Mouse (Mus musculus) stomach, embryonic 16.5 days (tissue): ENCODE results near the gene Zc3h14. TPM values are rescaled to one million over a fixed set of nuclear protein-coding genes. Genes with fewer than 3 reads are reported as not detected.

ENCODE experiments used
- ATAC-seq: fragments of 200-750 bp; cut with Nextera tagmentation; 2 replicates; pipeline ENCODE4 v1.8.0; 2017; ENCODE audit warnings: moderate number of reproducible peaks, moderate TSS enrichment; ENCODE audit not compliant: insufficient read depth, low FRiP score
- H3K27ac ChIP-seq: fragments of 300-500 bp; sonication (generic); 2 replicates; pipeline ENCODE4 v1.5.1; 2014; ENCODE audit warnings: low read length
- H3K27me3 ChIP-seq: fragments of 300-500 bp; sonication (generic); 2 replicates; pipeline ENCODE4 v1.6.1; 2014; ENCODE audit warnings: low read length, control low read depth, mixed read lengths; ENCODE audit not compliant: control insufficient read depth, insufficient read depth
- H3K36me3 ChIP-seq: fragments of 300-500 bp; sonication (generic); 2 replicates; pipeline ENCODE4 v1.6.1; 2014; ENCODE audit warnings: low read length; ENCODE audit not compliant: control insufficient read depth, insufficient read depth
- H3K4me1 ChIP-seq: fragments of 300-500 bp; sonication (generic); 2 replicates; pipeline ENCODE4 v1.6.1; 2014; ENCODE audit warnings: low read length, control low read depth, mixed read lengths; ENCODE audit not compliant: control insufficient read depth, insufficient read depth
- H3K4me2 ChIP-seq: fragments of 300-500 bp; sonication (generic); 2 replicates; pipeline ENCODE4 v1.6.1; 2014; ENCODE audit warnings: low read depth, low read length, mixed read lengths
- H3K4me3 ChIP-seq: fragments of 300-500 bp; sonication (generic); replicated peaks from 2 replicates; pipeline ENCODE4 v1.5.1; 2014; ENCODE audit warnings: mild to moderate bottlenecking, low read length
- H3K9ac ChIP-seq: fragments of 300-500 bp; sonication (generic); 2 replicates; pipeline ENCODE4 v1.6.1; 2014; ENCODE audit warnings: low read length
- H3K9me3 ChIP-seq: fragments of 300-500 bp; sonication (generic); replicated peaks from 2 replicates; pipeline ENCODE4 v1.6.1; 2016; ENCODE audit warnings: low read length, control low read depth; ENCODE audit not compliant: control insufficient read depth
- WGBS: fragments of 180-500 bp; shearing (Covaris S2); extraction: QIAGEN DNeasy Blood & Tissue Kit; methylation state at CpG from one replicate; pipeline ENCODE4 v1.1.7; 2014; 5-methylcytosine and 5-hydroxymethylcytosine counted together
- polyA plus RNA-seq: library from polyadenylated mRNA; unstranded; fragments of >200 nt; fragmentation: Nextera tagmentation; extraction: Ambion mirVana; gene quantifications from 2 replicates; pipeline ENCODE4 v1.2.1, GENCODE M21; 2015

Zc3h14 gene
- polyA plus RNA-seq, result 89.8 and 97.5 TPM in 2 replicates

DNA sequence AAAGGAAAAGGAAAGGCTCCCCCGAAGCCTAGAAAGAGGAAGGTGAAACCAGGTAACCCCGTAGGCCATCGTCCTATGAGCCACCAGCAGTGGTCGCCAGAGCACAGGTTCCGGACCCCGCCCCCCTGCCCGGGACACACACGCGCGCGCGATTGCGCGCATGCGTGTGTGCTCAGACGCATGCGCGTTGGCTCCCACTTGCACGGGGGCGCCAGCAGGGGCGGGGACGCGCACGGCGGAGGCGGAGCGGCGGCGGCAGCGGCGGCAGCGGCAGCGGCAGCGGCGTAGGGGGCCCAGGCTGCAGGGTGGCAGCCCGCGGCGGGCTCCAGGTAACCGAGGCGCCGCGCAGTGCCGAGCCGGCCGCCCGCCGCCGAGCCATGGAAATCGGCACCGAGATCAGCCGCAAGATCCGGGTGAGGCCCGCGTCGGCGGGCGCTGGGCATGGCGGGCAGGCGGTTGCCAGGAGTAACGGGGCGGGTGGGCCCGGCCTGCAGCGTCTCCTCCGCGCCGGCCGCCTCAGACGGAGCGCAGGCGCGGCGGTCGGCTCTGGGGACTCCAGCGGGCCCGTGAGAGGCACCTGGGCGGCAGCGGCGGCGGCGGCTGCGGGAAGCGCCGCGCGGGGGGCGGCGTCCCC lies at the start of gene Zc3h14:
TSS of gene Zc3h14 (plus strand) at position 219 of the 634 bp plus-strand sequence.
- Histone ChIP-seq H3K4me2 (peak within 1 kb of the TSS; percentile 75), H3K9me3 (no peaks in the 10 kb centered on the region), H3K36me3 (no peaks in the 10 kb centered on the region), H3K4me3 (peak within 1 kb of the TSS; percentile 90), H3K4me1 (peaks cover 13% of the 10 kb centered on the region), H3K9ac (peak within 1 kb of the TSS; percentile 92), H3K27me3 (no peaks in the 10 kb centered on the region), H3K27ac (peak within 1 kb of the TSS; percentile 91)
- WGBS, result under 1% methylated on average over 66 of the region's 87 CpGs
- ATAC-seq, result peak; percentile 92

DNA sequence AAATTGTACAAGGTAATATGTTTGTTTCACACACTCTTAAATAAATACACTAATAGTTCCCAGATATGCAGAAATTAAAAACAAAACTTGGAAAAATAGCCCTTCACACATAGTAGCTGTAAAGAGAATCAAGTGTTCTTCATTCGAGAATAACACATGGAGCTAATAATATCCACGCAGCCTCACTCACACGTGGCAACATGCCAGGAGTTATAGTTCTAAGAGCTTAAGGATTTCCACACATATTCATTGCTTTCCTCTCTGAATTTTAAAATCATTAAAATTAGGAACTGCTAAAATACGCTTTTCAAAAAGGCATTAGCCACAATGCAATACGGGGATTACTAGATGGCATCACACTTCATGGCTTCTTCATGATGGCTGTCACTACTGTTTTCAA lies 49.6 kb upstream of the Zc3h14 start:
- H3K36me3 ChIP-seq, result no peaks in the 10 kb centered on the region
- ATAC-seq, result no peak
- no peak overlapping the region for H3K27ac ChIP-seq
- no peak overlapping the region for H3K4me3 ChIP-seq
- 81% methylated on average over 5 of the region's 5 CpGs for WGBS
- no peak overlapping the region for H3K9ac ChIP-seq
- H3K9me3 ChIP-seq, result no peaks in the 10 kb centered on the region
- no peak overlapping the region for H3K4me2 ChIP-seq
- H3K4me1 ChIP-seq, result no peaks in the 10 kb centered on the region
- H3K27me3 ChIP-seq, result no peaks in the 10 kb centered on the region

DNA sequence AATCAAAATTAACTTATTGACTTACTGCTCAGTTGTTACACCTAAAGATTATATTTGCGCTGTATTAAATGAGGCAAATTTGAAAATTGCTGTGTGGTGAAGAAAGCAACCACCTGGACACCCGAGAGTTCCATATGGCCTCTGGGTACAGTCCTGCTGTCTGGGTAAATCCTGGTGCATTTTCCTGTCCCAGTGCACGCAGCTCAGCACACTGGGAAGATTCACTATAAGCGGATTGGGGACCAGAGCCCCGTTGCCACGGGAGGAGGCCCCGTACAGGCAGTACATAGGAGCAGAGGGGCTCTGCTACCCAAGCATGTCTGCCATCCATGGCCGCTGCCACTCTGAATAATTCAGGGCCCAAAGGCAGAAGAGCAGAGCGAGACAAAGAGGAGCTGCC lies 45.2 kb upstream of the Zc3h14 start:
- Histone ChIP-seq H3K9me3 (no peaks in the 10 kb centered on the region), H3K27me3 (no peaks in the 10 kb centered on the region), H3K9ac (no peak overlapping the region), H3K27ac (no peak overlapping the region), H3K4me3 (no peak overlapping the region), H3K4me1 (no peaks in the 10 kb centered on the region), H3K4me2 (no peak overlapping the region), H3K36me3 (peaks cover 4% of the 10 kb centered on the region; the same call in 1 of the 2 replicates)
- WGBS, result 90% methylated on average over 9 of the region's 9 CpGs
- ATAC-seq, result no peak

DNA sequence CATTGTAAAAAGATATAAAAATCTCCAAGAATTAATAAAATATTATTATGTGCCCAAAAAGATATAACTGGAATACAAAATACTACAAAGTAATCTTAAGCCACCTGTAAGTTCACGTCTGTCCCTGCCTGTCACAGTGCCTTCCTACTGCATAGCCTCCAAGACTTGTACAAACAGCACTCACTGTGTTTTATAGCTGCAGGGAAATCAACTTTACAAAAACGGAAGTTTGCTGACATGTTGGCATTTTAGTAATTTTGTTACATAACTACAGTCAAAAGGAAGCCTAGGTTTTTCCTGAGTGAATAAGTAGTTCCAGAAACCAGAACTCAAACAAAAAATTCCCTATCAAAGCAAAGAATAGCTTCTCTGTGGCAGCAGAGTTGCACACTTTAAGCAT lies 43.2 kb upstream of the Zc3h14 start:
- Histone ChIP-seq H3K27me3 (no peaks in the 10 kb centered on the region), H3K4me3 (no peak overlapping the region), H3K4me2 (no peak overlapping the region), H3K36me3 (peaks cover 4% of the 10 kb centered on the region; the same call in 1 of the 2 replicates), H3K9ac (no peak overlapping the region), H3K9me3 (no peaks in the 10 kb centered on the region), H3K27ac (no peak overlapping the region), H3K4me1 (no peaks in the 10 kb centered on the region)
- ATAC-seq, result no peak
- WGBS, result 82% methylated on average over 2 of the region's 2 CpGs

DNA sequence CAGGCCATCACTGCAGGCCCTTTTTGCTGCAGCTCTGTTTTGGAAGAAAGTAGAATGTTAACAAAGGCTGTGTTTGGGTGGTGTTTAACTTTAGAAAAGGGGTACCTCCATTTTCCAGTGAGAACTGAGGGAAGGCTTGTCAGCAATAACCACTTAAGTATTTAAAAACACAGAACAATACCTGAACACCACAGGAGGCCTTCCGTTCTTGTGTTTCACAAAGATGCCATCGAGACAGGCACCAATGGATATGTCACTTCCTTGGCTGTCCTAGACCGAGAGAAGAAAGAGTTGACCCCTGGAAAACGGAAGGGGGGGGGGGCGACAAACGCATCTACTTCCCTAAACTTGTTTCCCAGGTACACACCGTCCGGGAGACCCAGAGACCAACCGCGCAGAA lies 42.8 kb upstream of the Zc3h14 start:
- no peaks in the 10 kb centered on the region for H3K27me3 ChIP-seq
- H3K9me3 ChIP-seq, result no peaks in the 10 kb centered on the region

DNA sequence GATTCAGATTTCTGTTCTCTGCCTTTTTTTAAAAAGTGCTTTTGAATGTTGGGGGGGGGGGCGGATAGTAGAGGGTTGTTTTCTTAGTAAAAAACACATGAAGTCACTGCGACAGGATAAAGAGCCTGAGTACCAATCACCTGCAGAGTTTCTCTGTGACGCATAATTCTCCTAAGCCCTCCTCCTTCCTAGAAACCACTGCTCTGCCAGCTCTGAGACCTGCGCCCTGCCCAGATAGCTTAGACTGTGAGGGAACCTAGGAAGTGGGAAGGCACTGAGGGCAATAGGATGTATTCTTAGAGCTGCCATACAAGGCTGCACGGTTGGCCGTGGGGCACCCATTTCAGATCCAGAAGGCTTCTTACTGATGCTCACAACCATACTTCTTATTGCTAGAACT lies 33.9 kb upstream of the Zc3h14 start:
- peaks cover 17% of the 10 kb centered on the region for H3K4me1 ChIP-seq
- H3K9me3 ChIP-seq, result no peaks in the 10 kb centered on the region
- no peak for ATAC-seq
- H3K4me3 ChIP-seq, result no peak overlapping the region
- no peaks in the 10 kb centered on the region for H3K36me3 ChIP-seq
- WGBS, result 75% methylated on average over 6 of the region's 6 CpGs
- H3K9ac ChIP-seq, result no peak overlapping the region
- no peak overlapping the region for H3K4me2 ChIP-seq
- H3K27ac ChIP-seq, result no peak overlapping the region; the same call in 1 of the 2 replicates
- H3K27me3 ChIP-seq, result no peaks in the 10 kb centered on the region

More for the DNA sequence above, 42.8 kb upstream of the Zc3h14 start:
- Histone ChIP-seq H3K9ac (no peak overlapping the region), H3K36me3 (peaks cover 4% of the 10 kb centered on the region; the same call in 1 of the 2 replicates), H3K4me3 (no peak overlapping the region), H3K4me1 (no peaks in the 10 kb centered on the region), H3K4me2 (no peak overlapping the region), H3K27ac (no peak overlapping the region)
- ATAC-seq, result no peak
- WGBS, result 91% methylated on average over 10 of the region's 10 CpGs

DNA sequence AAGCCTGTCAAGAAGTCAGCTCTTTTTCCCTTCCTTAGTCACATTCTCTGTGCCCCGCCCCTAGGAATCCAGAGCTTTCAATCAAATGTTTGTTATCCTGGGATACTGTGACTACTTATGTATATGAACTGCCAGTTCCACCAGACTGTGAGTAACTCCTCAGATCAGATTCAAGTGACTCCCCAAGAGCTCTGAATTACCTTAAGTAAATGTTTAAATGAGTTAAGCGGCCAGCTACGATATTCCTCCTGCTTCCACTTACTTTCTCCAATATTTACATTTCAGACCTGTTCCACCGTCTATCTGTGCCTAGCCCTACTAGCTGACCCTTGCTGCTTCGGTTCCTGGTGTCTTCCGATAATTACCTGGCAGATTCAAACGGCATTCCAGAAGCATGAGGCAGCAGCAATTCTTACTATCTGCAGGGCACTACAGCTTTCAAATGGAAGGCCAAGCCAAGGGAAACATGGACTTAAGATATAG lies 33.1 kb upstream of the Zc3h14 start:
- Histone ChIP-seq H3K4me3 (no peak overlapping the region), H3K4me2 (peak overlapping the region; percentile 24; the same call in 1 of the 2 replicates), H3K36me3 (no peaks in the 10 kb centered on the region), H3K9ac (no peak overlapping the region), H3K27ac (peak overlapping the region; percentile 33; the same call in 1 of the 2 replicates), H3K27me3 (no peaks in the 10 kb centered on the region), H3K4me1 (peaks cover 17% of the 10 kb centered on the region), H3K9me3 (no peaks in the 10 kb centered on the region)
- ATAC-seq, result peak; percentile 84; the same call in 1 of the 2 replicates
- WGBS, result 20% methylated on average over 7 of the region's 7 CpGs

DNA sequence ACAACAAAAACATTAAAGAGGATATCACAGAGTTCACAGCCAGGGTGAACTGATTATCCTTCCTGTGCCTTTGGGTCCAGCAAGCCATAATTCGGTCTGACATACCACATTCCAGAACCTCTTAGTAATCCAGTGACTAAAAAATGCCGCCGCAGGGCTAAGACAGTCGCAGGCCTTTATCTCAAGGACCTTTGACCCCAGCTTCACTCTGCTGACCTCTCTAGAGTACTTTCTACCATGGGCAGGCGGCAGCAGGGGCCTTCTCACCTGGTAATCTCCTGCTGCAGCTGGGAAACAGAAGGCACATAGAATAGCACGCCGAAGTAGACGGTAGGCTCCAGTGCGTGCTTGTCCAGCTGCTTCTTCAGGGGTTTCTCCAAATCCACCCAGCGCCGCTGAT lies 32.0 kb upstream of the Zc3h14 start:
- no peak for ATAC-seq

DNA sequence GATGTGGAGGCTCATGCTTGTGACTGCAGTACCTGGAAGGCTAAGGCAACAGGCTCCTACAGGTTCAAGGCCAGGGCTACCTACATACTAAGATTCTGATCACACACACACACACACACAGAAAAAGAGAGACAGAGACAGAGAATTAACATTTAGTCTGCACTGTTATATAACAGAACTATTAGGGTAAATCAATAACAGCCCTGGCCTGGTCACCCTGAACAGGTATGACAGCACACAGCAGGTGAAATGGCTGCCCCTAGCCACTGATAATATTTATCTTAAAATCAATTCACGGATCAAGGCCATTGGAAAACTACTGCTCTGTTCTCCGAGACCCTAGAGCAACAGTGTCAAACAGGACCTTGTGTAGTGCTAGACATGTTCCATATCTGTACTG lies 30.6 kb upstream of the Zc3h14 start:
- WGBS, result 72% methylated on average over 2 of the region's 2 CpGs
- Histone ChIP-seq H3K4me1 (peaks cover 24% of the 10 kb centered on the region), H3K4me2 (no peak overlapping the region), H3K27me3 (no peaks in the 10 kb centered on the region), H3K9me3 (no peaks in the 10 kb centered on the region), H3K4me3 (no peak overlapping the region), H3K27ac (no peak overlapping the region), H3K36me3 (no peaks in the 10 kb centered on the region), H3K9ac (no peak overlapping the region)
- no peak for ATAC-seq

More for the DNA sequence above, 32.0 kb upstream of the Zc3h14 start:
- no peak overlapping the region for H3K27ac ChIP-seq
- no peak overlapping the region for H3K4me2 ChIP-seq
- H3K4me3 ChIP-seq, result no peak overlapping the region
- no peaks in the 10 kb centered on the region for H3K36me3 ChIP-seq
- WGBS, result 36% methylated on average over 11 of the region's 11 CpGs
- H3K9ac ChIP-seq, result no peak overlapping the region
- H3K27me3 ChIP-seq, result no peaks in the 10 kb centered on the region
- H3K9me3 ChIP-seq, result no peaks in the 10 kb centered on the region
- H3K4me1 ChIP-seq, result peaks cover 17% of the 10 kb centered on the region
